Mouse (Mus musculus) kidney, adult 2 months (tissue): ENCODE data around the gene Zfyve26.

Source experiments
- CTCF ChIP-seq: fragments of 200-500 bp; conservative IDR thresholded peaks from 2 replicates; pipeline ENCODE4 v1.5.1; 2011; ENCODE audit warnings: low read depth, mild to moderate bottlenecking, control low read depth, low read length, moderate library complexity, mixed read lengths; ENCODE audit not compliant: insufficient read depth, insufficient read length
- POLR2A ChIP-seq: fragments of 200-500 bp; IDR thresholded peaks from one replicate; pipeline ENCODE4 v1.6.1; 2011; ENCODE audit warnings: low read depth, low read length, control low read depth

DNA sequence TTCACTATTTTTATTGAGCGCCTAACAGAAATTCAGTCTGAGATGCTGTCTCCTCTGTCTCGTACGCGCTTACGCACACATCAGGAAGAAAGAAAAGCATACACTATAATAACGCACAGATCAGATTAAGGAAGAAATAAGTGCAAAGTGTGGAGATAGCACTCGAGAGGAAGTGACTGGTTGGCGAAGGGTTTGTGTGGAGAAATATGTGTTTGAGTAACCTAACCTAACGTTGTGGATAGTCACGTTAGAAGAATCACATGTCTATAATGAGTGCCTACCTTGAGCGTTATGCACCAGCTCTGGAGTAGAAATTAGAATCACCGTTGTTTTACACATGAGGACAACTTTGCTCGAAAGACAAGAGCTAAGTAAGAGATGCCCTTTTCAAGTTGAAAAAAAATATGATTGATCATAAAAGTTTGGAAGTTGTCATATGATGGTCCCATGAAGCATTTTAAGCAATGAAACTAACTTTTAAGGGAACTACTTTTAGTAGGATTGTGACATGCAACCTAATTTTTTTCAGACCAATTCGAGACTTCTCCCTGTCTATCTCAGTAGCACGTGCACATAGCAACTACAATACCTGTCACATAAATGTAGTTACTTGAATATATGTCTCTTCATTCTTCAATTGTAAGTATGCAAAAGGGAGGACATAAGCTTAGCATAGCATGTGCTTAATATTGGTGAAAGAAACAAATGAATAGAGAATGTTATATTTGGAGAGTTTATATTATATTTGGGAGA lies 2.0 kb upstream of the Zfyve26 start:
- TF ChIP-seq CTCF: no peak
- TF ChIP-seq POLR2A: no peak
